Mouse (Mus musculus) G1E (cell line): ENCODE results near the gene Susd2. TPM values are rescaled to one million over a fixed set of nuclear protein-coding genes. Genes with fewer than 3 reads are reported as not detected.

Experiments
- ATAC-seq: 2 replicates; pipeline ENCODE4 v1.8.0; 2016; ENCODE audit warnings: mild to moderate bottlenecking; ENCODE audit not compliant: insufficient number of reproducible peaks, poor library complexity, low FRiP score, severe bottlenecking; ENCODE audit errors: extremely low read depth
- DNase-seq: peaks from one replicate; pipeline ENCODE4 v3.0.0; 2012; ENCODE audit warnings: low spot score
- H3K27me3 ChIP-seq: 2 replicates; pipeline ENCODE4 v1.6.1; 2012; ENCODE audit warnings: mild to moderate bottlenecking, low read length, inconsistent platforms; ENCODE audit not compliant: insufficient read depth
- H3K36me3 ChIP-seq: replicated peaks from 2 replicates; pipeline ENCODE3; 2012; ENCODE audit warnings: mild to moderate bottlenecking, inconsistent platforms
- H3K4me1 ChIP-seq: 2 replicates; pipeline ENCODE4 v1.6.1; 2012; ENCODE audit warnings: low read depth, low read length, inconsistent platforms, mixed read lengths; ENCODE audit not compliant: insufficient read depth
- H3K4me3 ChIP-seq: 2 replicates; pipeline ENCODE4 v1.5.1; 2012; ENCODE audit warnings: low read depth, mild to moderate bottlenecking, inconsistent platforms, low read length, moderate library complexity, mixed read lengths
- H3K9me3 ChIP-seq: replicated peaks from 2 replicates; pipeline ENCODE4 v1.6.1; 2012; ENCODE audit warnings: inconsistent platforms
- CTCF ChIP-seq: IDR thresholded peaks from 2 replicates; pipeline ENCODE4 v1.5.1; 2012; ENCODE audit warnings: low read depth, low read length, inconsistent platforms, mixed read lengths
- GATA1 ChIP-seq: IDR thresholded peaks from 2 replicates; pipeline ENCODE4 v1.6.1; 2012; ENCODE audit warnings: borderline replicate concordance, low read length, inconsistent platforms, mixed read lengths
- GATA2 ChIP-seq: IDR thresholded peaks from 2 replicates; pipeline ENCODE4 v1.6.1; 2012; ENCODE audit warnings: low read depth, low read length, inconsistent platforms, borderline replicate concordance
- POLR2AphosphoS5 ChIP-seq: IDR thresholded peaks from 2 replicates; pipeline ENCODE4 v1.6.1; 2012; ENCODE audit warnings: low read depth, low read length, inconsistent platforms; ENCODE audit not compliant: insufficient replicate concordance
- TAL1 ChIP-seq: conservative IDR thresholded peaks from 2 replicates; pipeline ENCODE4 v1.6.1; 2012; ENCODE audit warnings: low read depth, low read length, inconsistent platforms, mixed read lengths
- polyA plus RNA-seq: library from polyadenylated mRNA; stranded (reverse); fragments of >175 nt; gene quantifications from 2 replicates; pipeline ENCODE4 v1.2.3, GENCODE M21; 2012
- total RNA-seq, 2 experiments: library from RNA; stranded (forward) in 1 of 2; stranded (reverse) in 1 of 2; fragments of 200-1000 nt in 1 of 2; fragments of >200 nt in 1 of 2; fragmentation: Nextera tagmentation in 1 of 2; gene quantifications; 2 replicates each; pipeline ENCODE4 v1.2.3; 2014 to 2017

Gene Susd2
- total and polyA plus RNA-seq, 3 experiments: 0.05 to 0.10 TPM; not detected in 1

GRCm38 (mm10) chr10:75616044-75616443 lies 27.8 kb downstream of the Susd2 start:
- no peaks in the 10 kb centered on the region for H3K36me3 ChIP-seq
- no peak overlapping the region for H3K4me3 ChIP-seq
- peaks cover 3% of the 10 kb centered on the region for H3K27me3 ChIP-seq
- no peaks in the 10 kb centered on the region for H3K4me1 ChIP-seq
- TF ChIP-seq POLR2AphosphoS5: no peak
- TF ChIP-seq CTCF: no peak
- no peak for TF ChIP-seq GATA1
- DNase-seq (no peak), ATAC-seq (no peak)
- H3K9me3 ChIP-seq: no peaks in the 10 kb centered on the region

GRCm38 (mm10) chr10:75610486-75610885 lies 33.3 kb downstream of the Susd2 start:
- H3K36me3 ChIP-seq: no peaks in the 10 kb centered on the region
- H3K9me3 ChIP-seq: no peaks in the 10 kb centered on the region
- no peak for DNase-seq
- no peak overlapping the region for H3K4me3 ChIP-seq
- TF ChIP-seq TAL1 (no peak), CTCF (no peak), GATA1 (no peak), POLR2AphosphoS5 (no peak), GATA2 (no peak)
- no peaks in the 10 kb centered on the region for H3K4me1 ChIP-seq
- peaks cover 6% of the 10 kb centered on the region for H3K27me3 ChIP-seq
- no peak for ATAC-seq

- no peak for ATAC-seq
- TF ChIP-seq POLR2AphosphoS5 (no peak), CTCF (no peak), TAL1 (no peak), GATA2 (no peak), GATA1 (no peak)
- no peak for DNase-seq
- H3K27me3 ChIP-seq: peaks cover 10% of the 10 kb centered on the region
- no peaks in the 10 kb centered on the region for H3K9me3 ChIP-seq
- no peaks in the 10 kb centered on the region for H3K36me3 ChIP-seq
- H3K4me3 ChIP-seq: no peak overlapping the region
- H3K4me1 ChIP-seq: no peaks in the 10 kb centered on the region
Observed at GRCm38 (mm10) chr10:75608975-75609374, 34.8 kb downstream of the Susd2 start.

GRCm38 (mm10) chr10:75607253-75607652 lies 36.6 kb downstream of the Susd2 start:
- no peak for ATAC-seq
- no peak for TF ChIP-seq CTCF
- TF ChIP-seq GATA2: no peak
- no peak for DNase-seq
- H3K4me1 ChIP-seq: no peaks in the 10 kb centered on the region
- no peak overlapping the region for H3K4me3 ChIP-seq
- H3K9me3 ChIP-seq: no peaks in the 10 kb centered on the region
- H3K36me3 ChIP-seq: no peaks in the 10 kb centered on the region
- peaks cover 13% of the 10 kb centered on the region for H3K27me3 ChIP-seq

- no peak for ATAC-seq
- H3K36me3 ChIP-seq: no peaks in the 10 kb centered on the region
- TF ChIP-seq CTCF (peak; percentile 62; the same call in 1 of the 2 replicates), GATA1 (no peak)
- H3K9me3 ChIP-seq: no peaks in the 10 kb centered on the region
- H3K27me3 ChIP-seq: peaks cover 13% of the 10 kb centered on the region
- DNase-seq: no peak
- H3K4me3 ChIP-seq: no peak overlapping the region
- H3K4me1 ChIP-seq: no peaks in the 10 kb centered on the region
Observed at GRCm38 (mm10) chr10:75605162-75605846, 38.5 kb downstream of the Susd2 start.

GRCm38 (mm10) chr10:75600189-75600730 lies 43.5 kb downstream of the Susd2 start:
- H3K36me3 ChIP-seq: no peaks in the 10 kb centered on the region
- H3K4me1 ChIP-seq: no peaks in the 10 kb centered on the region
- ATAC-seq: no peak
- peaks cover 9% of the 10 kb centered on the region for H3K27me3 ChIP-seq
- H3K9me3 ChIP-seq: peaks cover 5% of the 10 kb centered on the region; the same call in 1 of the 2 replicates
- no peak for DNase-seq
- TF ChIP-seq CTCF: no peak
- TF ChIP-seq TAL1: no peak
- no peak overlapping the region for H3K4me3 ChIP-seq

- H3K4me3 ChIP-seq: no peak overlapping the region
- DNase-seq (no peak), ATAC-seq (no peak)
- no peaks in the 10 kb centered on the region; the same call in 1 of the 2 replicates for H3K27me3 ChIP-seq
- H3K4me1 ChIP-seq: peaks cover 12% of the 10 kb centered on the region
- H3K9me3 ChIP-seq: peaks cover 5% of the 10 kb centered on the region; the same call in 1 of the 2 replicates
- no peaks in the 10 kb centered on the region for H3K36me3 ChIP-seq
- TF ChIP-seq GATA2 (no peak), TAL1 (no peak), CTCF (no peak)
Observed at GRCm38 (mm10) chr10:75595981-75596380, 47.8 kb downstream of the Susd2 start.
